Comparison of ENCODE assay signal across 25 mouse cellular contexts in the genomic region with DNA sequence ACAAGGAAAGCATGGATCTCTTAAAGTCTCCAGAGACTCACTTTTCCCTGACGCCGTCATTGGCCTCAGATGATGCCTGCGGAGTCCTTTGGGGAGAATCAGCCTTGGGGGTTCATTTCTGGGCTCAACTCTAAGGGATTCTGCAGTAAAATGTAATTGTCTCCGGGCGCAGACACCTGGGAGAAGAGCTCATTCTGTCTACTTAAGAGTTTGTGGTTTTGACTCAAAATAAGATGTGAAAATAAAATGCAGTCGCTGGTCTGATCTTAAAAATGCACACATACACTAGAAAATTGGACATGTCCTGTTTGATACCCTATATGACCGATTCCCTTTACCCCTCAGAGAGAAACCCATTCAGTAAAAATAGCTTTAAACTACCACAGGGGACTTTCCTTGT.
"Had no signal": no experiment of that assay in that cellular context is flagged by ENCODE, and none has a peak within 500 bp of the region (broad histone marks: within the 10 kb centered on the region; RNA-seq: fewer than 3 reads in every experiment).

No protein-coding gene starts in this region.

- H3K27ac ChIP-seq: gastrocnemius, adult 2 months; heart, embryonic 13.5 days; heart, embryonic 15.5 days; hindbrain, embryonic 13.5 days; hindbrain, embryonic 15.5 days; intestine, embryonic 15.5 days; layer of hippocampus, adult 2 months; left cerebral cortex, adult 2 months; limb, embryonic 10.5 days; limb, embryonic 12.5 days had no signal

- H3K36me3 ChIP-seq: heart, embryonic 13.5 days; heart, embryonic 15.5 days; hindbrain, embryonic 13.5 days; hindbrain, embryonic 15.5 days; intestine, embryonic 15.5 days; limb, embryonic 10.5 days had no signal

- H3K4me3 ChIP-seq: gastrocnemius, adult 2 months; heart, embryonic 13.5 days; heart, embryonic 15.5 days; hindbrain, embryonic 13.5 days; hindbrain, embryonic 15.5 days; intestine, embryonic 15.5 days; layer of hippocampus, adult 2 months; left cerebral cortex, adult 2 months; limb, embryonic 10.5 days; limb, embryonic 12.5 days had no signal

- ATAC-seq: inflammation-experienced regulatory T-cells, adult 6 months; intestine, embryonic 15.5 days; intestine, postnatal 0 days had no signal

- DNase-seq: gastrocnemius, adult 2 months; gastrocnemius, postnatal 10 days; gastrocnemius, postnatal 25 days; heart, adult 18-20 months; heart, postnatal 14 days; heart, postnatal 4 days; kidney, adult 18-20 months; kidney, adult 8-10 months; kidney, postnatal 10 days; kidney, postnatal 25 days; kidney, postnatal 4 days; liver had no signal

- H3K9me3 ChIP-seq: heart, embryonic 13.5 days; heart, embryonic 15.5 days; hindbrain, embryonic 13.5 days; hindbrain, embryonic 15.5 days; intestine, embryonic 15.5 days; limb, embryonic 10.5 days; limb, embryonic 12.5 days had no signal

- H3K9ac ChIP-seq: heart, embryonic 13.5 days; heart, embryonic 15.5 days; hindbrain, embryonic 13.5 days; hindbrain, embryonic 15.5 days; intestine, embryonic 15.5 days; limb, embryonic 12.5 days had no signal

- H3K4me2 ChIP-seq: heart, embryonic 11.5 days; heart, embryonic 13.5 days; heart, embryonic 15.5 days; hindbrain, embryonic 13.5 days; hindbrain, embryonic 15.5 days; intestine, embryonic 15.5 days; limb, embryonic 12.5 days; liver, embryonic 11.5 days had no signal
